Mouse (Mus musculus) inflammation-experienced regulatory T-cells (primary cell): ENCODE results near the gene Hist1h4h. TPM values are rescaled to one million over a fixed set of nuclear protein-coding genes. Genes with fewer than 3 reads are reported as not detected.

ENCODE experiments used
- polyA plus RNA-seq, 2 experiments: library from polyadenylated mRNA; unstranded; fragments of 100-300 nt; shearing (Covaris generic); gene quantifications; one replicate each; pipeline ENCODE4 v1.2.1; 2017

Gene Hist1h4h
- polyA plus RNA-seq, 2 experiments from 2014 or later, result 7.1 to 14.6 TPM

Other genes starting within 250 kb of the Hist1h4h start
- 10 to 100 TPM; 17.0 to 20.0 TPM for gene Zfp322a, start 161.8 kb upstream of the Hist1h4h start, polyA plus RNA-seq
- 10 to 100 TPM in 1 of 2 experiments, 1 to 10 TPM in 1; 9.8 to 10.9 TPM for gene Abt1, start 107.2 kb upstream of the Hist1h4h start, polyA plus RNA-seq
- gene Btn1a1, start 65.1 kb upstream of the Hist1h4h start, polyA plus RNA-seq, result 1 to 10 TPM in 1 of 2 experiments, under 1 TPM in 1; 0.16 to 2.6 TPM
- under 1 TPM in 1 of 2 experiments, not detected in 1; 0.17 TPM for gene Btn2a2, start 42.2 kb upstream of the Hist1h4h start, polyA plus RNA-seq
- gene Hist1h2af, start 2.9 kb downstream of the Hist1h4h start, polyA plus RNA-seq, result not detected
- gene Hist1h3g, start 4.4 kb downstream of the Hist1h4h start, polyA plus RNA-seq, result not detected
- 1 to 10 TPM in 1 of 2 experiments, under 1 TPM in 1; 0.52 to 5.2 TPM for gene Hist1h2bh, start 12.3 kb downstream of the Hist1h4h start, polyA plus RNA-seq
- gene Hist1h3f, start 13.0 kb downstream of the Hist1h4h start, polyA plus RNA-seq, result 1 to 10 TPM; 1.3 to 3.2 TPM
- gene Hist1h4f, start 20.6 kb downstream of the Hist1h4h start, polyA plus RNA-seq, result 1 to 10 TPM in 1 of 2 experiments, not detected in 1; 1.4 TPM
- 1 to 10 TPM in 1 of 2 experiments, under 1 TPM in 1; 0.99 to 2.4 TPM for gene Hist1h1d, start 22.2 kb downstream of the Hist1h4h start, polyA plus RNA-seq
- gene Hist1h3e, start 31.3 kb downstream of the Hist1h4h start, polyA plus RNA-seq, result 1 to 10 TPM; 3.2 to 8.8 TPM
- 1 to 10 TPM; 4.5 to 6.5 TPM for gene Hist1h2ae, start 40.2 kb downstream of the Hist1h4h start, polyA plus RNA-seq
- gene Hist1h2bg, start 40.3 kb downstream of the Hist1h4h start, polyA plus RNA-seq, result 10 to 100 TPM in 1 of 2 experiments, 1 to 10 TPM in 1; 7.3 to 11.3 TPM
- gene Hist1h2bf, start 43.1 kb downstream of the Hist1h4h start, polyA plus RNA-seq, result 1 to 10 TPM in 1 of 2 experiments, not detected in 1; 1.5 TPM
- gene Hist1h2ad, start 43.3 kb downstream of the Hist1h4h start, polyA plus RNA-seq, result under 1 TPM in 1 of 2 experiments, not detected in 1; 0.35 TPM
- under 1 TPM in 1 of 2 experiments, not detected in 1; 0.23 TPM for gene Hist1h3d, start 44.7 kb downstream of the Hist1h4h start, polyA plus RNA-seq
- 10 to 100 TPM; 12.4 to 29.7 TPM for gene Hist1h4d, start 50.5 kb downstream of the Hist1h4h start, polyA plus RNA-seq
- gene Hist1h2be, start 90.1 kb downstream of the Hist1h4h start, polyA plus RNA-seq, result 1 to 10 TPM; 2.7 to 2.9 TPM
- 10 to 100 TPM; 13.4 to 19.2 TPM for gene Hist1h1e, start 91.5 kb downstream of the Hist1h4h start, polyA plus RNA-seq
- gene Hist1h2ac, start 152.9 kb downstream of the Hist1h4h start, polyA plus RNA-seq, result 1 to 10 TPM; 2.2 to 4.6 TPM
- 1 to 10 TPM; 6.3 to 8.3 TPM for gene Hist1h2bc, start 153.1 kb downstream of the Hist1h4h start, polyA plus RNA-seq
- under 1 TPM in 1 of 2 experiments, not detected in 1; 0.53 TPM for gene Hist1h1t, start 164.8 kb downstream of the Hist1h4h start, polyA plus RNA-seq
- gene Hist1h4c, start 167.4 kb downstream of the Hist1h4h start, polyA plus RNA-seq, result 10 to 100 TPM in 1 of 2 experiments, 1 to 10 TPM in 1; 4.3 to 11.5 TPM
- gene Hfe, start 179.8 kb downstream of the Hist1h4h start, polyA plus RNA-seq, result under 1 TPM; 0.75 to 0.92 TPM
- 10 to 100 TPM; 25.5 to 40.4 TPM for gene Hist1h1c, start 207.8 kb downstream of the Hist1h4h start, polyA plus RNA-seq
- gene Hist1h3c, start 214.6 kb downstream of the Hist1h4h start, polyA plus RNA-seq, result not detected
- under 1 TPM in 1 of 2 experiments, not detected in 1; 0.80 TPM for gene Hist1h2bb, start 215.7 kb downstream of the Hist1h4h start, polyA plus RNA-seq
- gene Hist1h2ab, start 220.1 kb downstream of the Hist1h4h start, polyA plus RNA-seq, result 1 to 10 TPM in 1 of 2 experiments, under 1 TPM in 1; 0.42 to 2.0 TPM
- gene Hist1h3b, start 221.2 kb downstream of the Hist1h4h start, polyA plus RNA-seq, result not detected
- gene Hist1h4b, start 226.0 kb downstream of the Hist1h4h start, polyA plus RNA-seq, result 1 to 10 TPM; 6.9 to 9.9 TPM
- gene Hist1h4a, start 230.2 kb downstream of the Hist1h4h start, polyA plus RNA-seq, result not detected
- 10 to 100 TPM in 1 of 2 experiments, 1 to 10 TPM in 1; 5.0 to 15.8 TPM for gene Hist1h3a, start 231.3 kb downstream of the Hist1h4h start, polyA plus RNA-seq
- 1 to 10 TPM; 1.0 to 1.6 TPM for gene Hist1h1a, start 232.6 kb downstream of the Hist1h4h start, polyA plus RNA-seq
- gene Trim38, start 238.9 kb downstream of the Hist1h4h start, polyA plus RNA-seq, result under 1 TPM; 0.07 to 0.47 TPM